Mouse (Mus musculus): ENCODE data around the gene Nsg2. TPM values are rescaled to one million over a fixed set of nuclear protein-coding genes. Genes with fewer than 3 reads are reported as not detected.
"Not testable (repeated sequence)": the region's sequence is repeated elsewhere in the genome, so short reads cannot be mapped to it uniquely, and the experiment has no call there.

Gene Nsg2
- polyA plus RNA-seq, 1 experiment: 2.5 TPM

DNA sequence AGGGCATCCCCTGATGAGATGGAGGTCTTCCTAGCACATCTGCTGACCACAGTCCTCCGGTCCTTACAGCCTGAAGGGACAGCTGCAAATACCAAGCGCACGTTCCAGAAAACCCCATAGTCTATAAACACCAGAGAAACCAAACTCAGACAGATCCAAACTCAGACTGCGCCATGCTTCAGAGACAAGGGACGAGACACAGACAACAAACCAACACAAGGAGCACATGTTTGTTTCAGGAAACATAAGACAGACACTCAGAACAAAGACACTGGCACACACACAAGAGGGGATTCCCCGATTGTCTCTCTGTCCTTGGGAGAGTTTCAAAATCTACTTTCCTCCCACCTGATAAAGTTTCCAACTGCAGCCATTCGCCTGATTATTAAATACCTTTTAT is 18.4 kb upstream of the Nsg2 start:
- Histone ChIP-seq H3K4me1 (ENCODE audit: control insufficient read depth, insufficient read depth, low read length) (no peaks in the 10 kb centered on the region), H3K4me3 (replicated peaks; ENCODE audit: control insufficient read depth, low read depth, low read length) (no peak overlapping the region), H3K27ac (ENCODE audit: control insufficient read depth, insufficient read depth, low read depth, low read length, poor library complexity) (no peak overlapping the region)
- 83% methylated on average over 7 of the region's 7 CpGs for WGBS
- no peak for TF ChIP-seq POLR2A (IDR thresholded peaks at IDR 0.05; ENCODE audit: borderline replicate concordance, control insufficient read depth, low read depth, low read length)
- TF ChIP-seq CTCF (IDR thresholded peaks at IDR 0.05; ENCODE audit: control insufficient read depth, insufficient read depth, low read length): no peak

DNA sequence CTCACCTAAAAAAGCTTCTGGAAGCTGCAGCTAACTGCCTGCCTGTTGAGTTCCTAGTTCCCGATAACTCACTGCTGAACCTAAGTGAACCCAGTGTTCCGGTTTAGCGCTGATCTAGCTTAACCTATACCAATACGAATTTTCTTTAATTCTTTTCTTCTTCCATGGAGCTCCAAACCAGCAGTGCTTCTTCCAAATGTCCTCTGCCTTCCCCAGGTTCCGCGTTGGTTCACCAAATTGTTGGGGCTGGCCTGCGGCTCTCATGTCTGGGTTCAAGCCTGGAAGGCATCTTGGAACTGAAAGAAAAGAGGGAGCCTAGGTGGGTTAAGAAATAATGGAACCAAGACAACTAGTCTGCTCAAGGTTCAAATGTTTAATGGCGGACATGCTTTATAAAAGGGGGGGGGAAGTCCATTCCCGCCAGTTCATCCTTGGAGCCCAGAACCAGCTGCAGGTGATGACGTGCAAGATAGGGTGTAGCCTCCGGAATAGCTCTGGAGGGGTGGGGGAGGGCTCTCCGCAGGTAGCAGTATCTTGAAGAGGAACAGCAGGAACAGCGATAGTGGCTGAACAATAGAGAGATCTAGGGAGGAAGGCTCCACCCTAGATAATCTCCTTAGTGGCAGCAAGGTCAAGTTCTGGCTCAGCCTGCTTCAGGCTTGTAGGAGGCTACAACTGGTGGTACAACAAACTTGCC is 17.9 kb upstream of the Nsg2 start:
- not testable (repeated sequence) for H3K27ac ChIP-seq (ENCODE audit: control insufficient read depth, insufficient read depth, low read depth, low read length, poor library complexity); H3K4me1 ChIP-seq (ENCODE audit: control insufficient read depth, insufficient read depth, low read length); H3K4me3 ChIP-seq (replicated peaks; ENCODE audit: control insufficient read depth, low read depth, low read length)
- 83% methylated on average over 13 of the region's 13 CpGs for WGBS

DNA sequence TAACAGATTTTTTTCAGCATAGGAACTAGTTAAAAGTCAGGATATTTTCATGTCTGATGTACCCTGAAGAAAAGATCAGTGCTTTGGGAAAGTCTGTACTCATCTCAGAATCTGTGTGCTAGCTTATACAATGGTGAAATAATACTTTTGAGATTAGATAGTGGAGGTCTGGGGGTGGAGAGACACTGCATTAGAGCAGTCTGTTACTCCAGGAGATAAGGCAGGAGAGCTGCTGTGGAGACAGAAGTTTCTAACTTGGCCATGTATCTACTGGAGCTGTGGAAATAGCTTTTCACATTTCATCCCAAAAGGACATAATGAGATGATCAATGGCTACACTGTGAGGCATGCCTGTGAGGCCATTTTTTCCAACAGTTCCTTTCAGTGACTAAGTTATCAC is 17.0 kb upstream of the Nsg2 start:
- H3K4me3 ChIP-seq (replicated peaks; ENCODE audit: control insufficient read depth, low read depth, low read length): no peak overlapping the region
- H3K4me1 ChIP-seq (ENCODE audit: control insufficient read depth, insufficient read depth, low read length): no peaks in the 10 kb centered on the region
- H3K27ac ChIP-seq (ENCODE audit: control insufficient read depth, insufficient read depth, low read depth, low read length, poor library complexity): no peak overlapping the region
- TF ChIP-seq POLR2A (IDR thresholded peaks at IDR 0.05; ENCODE audit: borderline replicate concordance, control insufficient read depth, low read depth, low read length): no peak
- no peak for TF ChIP-seq CTCF (IDR thresholded peaks at IDR 0.05; ENCODE audit: control insufficient read depth, insufficient read depth, low read length)

DNA sequence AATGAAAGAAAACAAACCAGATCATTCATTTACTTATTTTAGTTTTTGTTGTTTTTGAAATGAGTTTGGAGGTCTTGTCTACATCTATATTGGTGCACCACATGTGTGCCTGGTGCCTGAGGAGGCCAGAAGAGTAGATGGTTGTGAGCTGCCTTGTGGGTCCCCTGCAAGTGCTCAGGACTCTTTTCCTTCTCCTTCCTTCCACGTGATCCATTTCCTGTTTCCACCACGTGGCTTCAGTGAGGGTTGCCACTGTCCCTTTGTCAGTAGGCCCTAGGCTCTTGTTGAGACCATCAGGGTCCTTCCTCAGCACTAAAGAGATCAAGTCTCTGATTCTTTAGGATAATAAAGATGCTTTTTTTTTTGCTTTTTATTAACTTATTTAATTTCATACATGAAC is 15.5 kb upstream of the Nsg2 start:
- TF ChIP-seq CTCF (IDR thresholded peaks at IDR 0.05; ENCODE audit: control insufficient read depth, insufficient read depth, low read length) (no peak), POLR2A (IDR thresholded peaks at IDR 0.05; ENCODE audit: borderline replicate concordance, control insufficient read depth, low read depth, low read length) (no peak)
- WGBS: 13% methylated on average over 2 of the region's 2 CpGs
- Histone ChIP-seq H3K4me1 (ENCODE audit: control insufficient read depth, insufficient read depth, low read length) (no peaks in the 10 kb centered on the region), H3K27ac (ENCODE audit: control insufficient read depth, insufficient read depth, low read depth, low read length, poor library complexity) (no peak overlapping the region), H3K4me3 (replicated peaks; ENCODE audit: control insufficient read depth, low read depth, low read length) (no peak overlapping the region)

DNA sequence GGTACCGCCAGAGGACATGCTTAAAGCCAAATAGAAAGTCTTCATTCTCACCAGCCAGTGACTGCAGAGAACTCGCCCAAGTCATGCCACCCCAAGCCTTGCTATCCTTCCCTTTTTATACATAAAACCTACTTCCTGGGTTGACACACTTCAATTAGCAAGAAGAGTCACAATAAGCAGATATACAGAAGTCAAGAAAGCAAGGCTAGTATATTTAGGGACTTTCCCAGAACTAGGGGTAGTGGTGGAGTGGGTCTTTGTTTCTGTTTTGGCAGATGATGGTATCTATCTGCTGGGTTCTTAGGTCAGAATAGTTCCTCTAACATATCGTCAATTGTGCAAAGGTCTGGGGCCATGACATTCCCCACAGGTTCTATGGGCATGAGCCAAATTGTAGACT is 7.7 kb upstream of the Nsg2 start:
- no peaks in the 10 kb centered on the region for H3K4me1 ChIP-seq (ENCODE audit: control insufficient read depth, insufficient read depth, low read length)
- TF ChIP-seq CTCF (IDR thresholded peaks at IDR 0.05; ENCODE audit: control insufficient read depth, insufficient read depth, low read length) (no peak), POLR2A (IDR thresholded peaks at IDR 0.05; ENCODE audit: borderline replicate concordance, control insufficient read depth, low read depth, low read length) (no peak)
- WGBS: 58% methylated on average over 3 of the region's 3 CpGs
- H3K27ac ChIP-seq (ENCODE audit: control insufficient read depth, insufficient read depth, low read depth, low read length, poor library complexity): no peak overlapping the region
- no peak overlapping the region for H3K4me3 ChIP-seq (replicated peaks; ENCODE audit: control insufficient read depth, low read depth, low read length)

DNA sequence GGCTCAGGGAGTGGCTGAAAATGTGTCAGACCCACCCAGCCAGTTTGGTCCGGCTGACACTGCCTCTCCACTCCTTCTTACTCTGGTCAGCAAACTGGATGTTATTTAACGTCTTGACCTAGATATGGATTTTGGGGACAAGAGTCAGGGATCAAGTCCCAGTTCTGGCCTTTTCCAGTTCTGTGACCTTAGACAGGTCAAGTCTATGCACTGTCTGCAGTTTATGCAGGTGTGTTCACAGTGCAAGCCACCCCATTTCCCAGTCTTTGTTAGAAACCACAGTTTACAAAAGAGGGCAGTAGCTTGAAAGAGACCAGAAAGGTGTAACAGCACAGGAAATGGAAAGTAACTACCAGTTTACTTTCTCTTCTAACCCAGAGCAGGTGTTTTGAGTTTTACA is 547 bp upstream of the Nsg2 start:
- H3K4me1 ChIP-seq (ENCODE audit: control insufficient read depth, insufficient read depth, low read length): no peaks in the 10 kb centered on the region; the same call in 1 of the 2 replicates
- H3K27ac ChIP-seq (ENCODE audit: control insufficient read depth, insufficient read depth, low read depth, low read length, poor library complexity): no peak overlapping the region
- WGBS: 70% methylated on average over 2 of the region's 2 CpGs
- no peak overlapping the region for H3K4me3 ChIP-seq (replicated peaks; ENCODE audit: control insufficient read depth, low read depth, low read length)
- TF ChIP-seq POLR2A (IDR thresholded peaks at IDR 0.05; ENCODE audit: borderline replicate concordance, control insufficient read depth, low read depth, low read length): no peak
- TF ChIP-seq CTCF (IDR thresholded peaks at IDR 0.05; ENCODE audit: control insufficient read depth, insufficient read depth, low read length): no peak

DNA sequence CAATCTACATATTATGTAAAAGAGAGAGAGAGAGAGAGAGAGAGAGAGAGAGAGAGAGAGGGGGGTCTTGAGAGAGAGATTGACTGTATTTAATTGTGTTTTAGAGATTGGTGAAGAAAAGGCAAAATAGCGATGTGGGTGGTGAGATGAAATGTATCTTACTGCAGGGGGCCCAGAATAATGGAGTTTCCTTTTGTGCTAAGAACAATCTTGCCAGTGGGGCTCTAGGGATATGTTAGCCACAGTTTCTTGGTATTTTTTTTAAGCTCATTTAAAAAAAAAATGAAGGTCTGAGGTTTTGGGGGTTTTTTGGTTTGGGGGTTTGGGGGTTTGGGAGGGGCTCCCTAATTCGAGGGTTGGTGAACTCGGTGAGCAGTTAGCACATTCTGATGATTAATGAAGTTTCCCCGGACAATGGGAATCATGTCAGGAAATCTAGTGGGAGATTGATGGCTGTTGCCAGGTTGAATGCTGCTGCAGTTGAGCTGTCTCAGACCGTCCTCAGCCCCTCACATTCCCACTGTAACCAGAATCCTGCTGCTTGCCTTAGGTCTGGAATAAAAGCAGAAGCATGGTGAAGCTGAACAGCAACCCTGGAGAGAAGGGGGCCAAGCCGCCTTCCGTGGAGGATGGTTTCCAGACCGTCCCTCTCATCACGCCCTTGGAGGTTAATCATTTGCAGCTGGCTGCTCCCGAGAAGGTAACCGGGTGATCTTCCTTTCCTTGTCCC is 1.1 kb downstream of the Nsg2 start:
- no peak overlapping the region for H3K27ac ChIP-seq (ENCODE audit: control insufficient read depth, insufficient read depth, low read depth, low read length, poor library complexity)
- TF ChIP-seq POLR2A (IDR thresholded peaks at IDR 0.05; ENCODE audit: borderline replicate concordance, control insufficient read depth, low read depth, low read length) (no peak), CTCF (IDR thresholded peaks at IDR 0.05; ENCODE audit: control insufficient read depth, insufficient read depth, low read length) (no peak)
- WGBS: 55% methylated on average over 11 of the region's 11 CpGs
- H3K4me3 ChIP-seq (replicated peaks; ENCODE audit: control insufficient read depth, low read depth, low read length): no peak overlapping the region
- no peaks in the 10 kb centered on the region; the same call in 1 of the 2 replicates for H3K4me1 ChIP-seq (ENCODE audit: control insufficient read depth, insufficient read depth, low read length)

DNA sequence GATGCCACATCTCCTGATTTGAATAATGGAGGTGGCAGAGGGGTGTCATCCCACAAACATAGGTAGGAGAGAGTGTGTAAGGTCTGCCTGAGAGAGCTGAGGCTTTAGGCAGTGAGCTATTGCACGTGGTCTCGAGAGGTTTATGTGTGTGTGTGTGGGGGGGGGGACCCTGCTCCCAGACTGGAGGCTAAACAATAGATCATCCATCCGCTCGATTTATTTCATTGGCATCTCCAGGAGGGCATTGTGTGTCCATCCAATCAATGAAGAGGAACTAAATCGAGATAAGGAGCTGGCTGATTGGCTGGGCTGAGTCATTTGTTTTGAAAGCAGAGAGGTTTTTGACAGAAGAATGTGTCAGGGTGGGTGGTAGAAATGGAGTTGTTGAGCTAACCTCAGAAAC is 2.4 kb downstream of the Nsg2 start:
- H3K4me3 ChIP-seq (replicated peaks; ENCODE audit: control insufficient read depth, low read depth, low read length): no peak overlapping the region
- TF ChIP-seq CTCF (IDR thresholded peaks at IDR 0.05; ENCODE audit: control insufficient read depth, insufficient read depth, low read length) (no peak), POLR2A (IDR thresholded peaks at IDR 0.05; ENCODE audit: borderline replicate concordance, control insufficient read depth, low read depth, low read length) (no peak)
- no peaks in the 10 kb centered on the region; the same call in 1 of the 2 replicates for H3K4me1 ChIP-seq (ENCODE audit: control insufficient read depth, insufficient read depth, low read length)
- 44% methylated on average over 5 of the region's 5 CpGs for WGBS
- H3K27ac ChIP-seq (ENCODE audit: control insufficient read depth, insufficient read depth, low read depth, low read length, poor library complexity): no peak overlapping the region

DNA sequence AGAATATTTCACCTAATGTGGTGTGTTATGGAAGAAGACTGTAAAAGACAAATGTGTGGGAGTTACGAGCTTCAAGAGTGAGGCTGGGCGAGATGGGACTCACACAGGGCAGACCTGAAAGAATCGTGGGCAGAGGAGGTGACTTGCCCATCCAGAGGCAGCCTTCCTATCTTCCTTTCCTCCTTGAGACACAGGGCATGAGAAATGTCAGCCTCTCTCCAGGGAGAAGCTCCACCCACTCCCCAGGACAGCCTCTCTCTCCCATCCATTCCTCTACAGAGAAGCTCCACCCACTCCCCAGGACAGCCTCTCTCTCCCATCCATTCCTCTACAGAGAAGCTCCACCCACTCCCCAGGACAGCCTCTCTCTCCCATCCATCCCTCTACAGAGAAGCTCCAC is 7.8 kb downstream of the Nsg2 start:
- not testable (repeated sequence) for H3K27ac ChIP-seq (ENCODE audit: control insufficient read depth, insufficient read depth, low read depth, low read length, poor library complexity); H3K4me1 ChIP-seq (ENCODE audit: control insufficient read depth, insufficient read depth, low read length); H3K4me3 ChIP-seq (replicated peaks; ENCODE audit: control insufficient read depth, low read depth, low read length)
- 84% methylated on average over 3 of the region's 3 CpGs for WGBS
